Mouse (Mus musculus) lung, postnatal 0 days (tissue): Measurements from ENCODE around the gene Tamm41.

Experiments used
- CTCF ChIP-seq: IDR thresholded peaks from 2 replicates; pipeline ENCODE4 v1.5.1; 2016; ENCODE audit warnings: antibody characterized with exemption, mild to moderate bottlenecking
- EP300 ChIP-seq: IDR thresholded peaks from 2 replicates; pipeline ENCODE4 v1.6.1; 2016; ENCODE audit warnings: antibody characterized with exemption, mild to moderate bottlenecking, control low read depth

GRCm38 (mm10) chr6:114969213-114970120, 68.2 kb downstream of the Tamm41 start, which contains the start of gene Vgll4:
- TF ChIP-seq EP300 (no peak), CTCF (peak; percentile 25)
